Mouse (Mus musculus) layer of hippocampus, adult 2 months (tissue): ENCODE results near the gene Gm4737. TPM values are rescaled to one million over a fixed set of nuclear protein-coding genes. Genes with fewer than 3 reads are reported as not detected.

ENCODE experiments used
- DNase-seq, 2 experiments: peaks; one replicate each; pipeline ENCODE4 v3.0.0; 2022; ENCODE audit warnings: low spot score in 2 of 2
- H3K27ac ChIP-seq: fragments of 200-600 bp; 2 replicates; pipeline ENCODE4 v1.8.1; 2022
- H3K4me3 ChIP-seq: fragments of 200-600 bp; 2 replicates; pipeline ENCODE4 v1.8.1; 2022; ENCODE audit warnings: mild to moderate bottlenecking
- CTCF ChIP-seq: fragments of 200-600 bp; conservative IDR thresholded peaks from 2 replicates; pipeline ENCODE4 v1.8.1; 2022; ENCODE audit warnings: antibody characterized with exemption, mild to moderate bottlenecking, moderate library complexity
- total RNA-seq, 2 experiments: library from RNA; stranded (reverse); gene quantifications; 2 replicates each; pipeline ENCODE4 v1.2.3; 2021

Gm4737 gene
- total RNA-seq, 2 experiments from 2014 or later = 15.1 to 16.0 TPM

GRCm38 (mm10) chr16:46117645-46118044 is 37.2 kb downstream of the Gm4737 start:
- no peak for DNase-seq
- H3K27ac ChIP-seq = no peak overlapping the region
- no peak for TF ChIP-seq CTCF
- H3K4me3 ChIP-seq = no peak overlapping the region

- no peak overlapping the region for H3K27ac ChIP-seq
- no peak for TF ChIP-seq CTCF
- DNase-seq = no peak
- no peak overlapping the region for H3K4me3 ChIP-seq
Measured at GRCm38 (mm10) chr16:46114727-46115126, 40.1 kb downstream of the Gm4737 start.

- Histone ChIP-seq H3K4me3 (no peak overlapping the region), H3K27ac (no peak overlapping the region)
- TF ChIP-seq CTCF = no peak
- DNase-seq = peak; percentile 24 to 30
Measured at GRCm38 (mm10) chr16:46109536-46109935, 45.3 kb downstream of the Gm4737 start.

GRCm38 (mm10) chr16:46107431-46107830 is 47.4 kb downstream of the Gm4737 start:
- TF ChIP-seq CTCF = no peak
- H3K4me3 ChIP-seq = no peak overlapping the region
- no peak for DNase-seq
- H3K27ac ChIP-seq = no peak overlapping the region

- Histone ChIP-seq H3K4me3 (no peak overlapping the region), H3K27ac (no peak overlapping the region)
- no peak for DNase-seq
- TF ChIP-seq CTCF = no peak
Measured at GRCm38 (mm10) chr16:46104491-46104890, 50.4 kb downstream of the Gm4737 start.

Other genes with a start within 250 kb of the Gm4737 start
- 1 to 10 TPM; 4.4 to 5.4 TPM for gene Phldb2, start 201.5 kb downstream of the Gm4737 start, total RNA-seq
- gene Plcxd2, start 144.9 kb downstream of the Gm4737 start, total RNA-seq = 10 to 100 TPM; 17.5 to 17.9 TPM
- gene Cd96, start 34.8 kb downstream of the Gm4737 start, total RNA-seq = not detected